Mouse (Mus musculus): Measurements from ENCODE around the gene Gnao1.

Gene Gnao1

GRCm38 (mm10) chr8:93902040-93902439, 92.3 kb downstream of the Gnao1 start:
- DNase-seq = no peak

GRCm38 (mm10) chr8:93906961-93907360, 97.2 kb downstream of the Gnao1 start:
- DNase-seq = no peak

DNA sequence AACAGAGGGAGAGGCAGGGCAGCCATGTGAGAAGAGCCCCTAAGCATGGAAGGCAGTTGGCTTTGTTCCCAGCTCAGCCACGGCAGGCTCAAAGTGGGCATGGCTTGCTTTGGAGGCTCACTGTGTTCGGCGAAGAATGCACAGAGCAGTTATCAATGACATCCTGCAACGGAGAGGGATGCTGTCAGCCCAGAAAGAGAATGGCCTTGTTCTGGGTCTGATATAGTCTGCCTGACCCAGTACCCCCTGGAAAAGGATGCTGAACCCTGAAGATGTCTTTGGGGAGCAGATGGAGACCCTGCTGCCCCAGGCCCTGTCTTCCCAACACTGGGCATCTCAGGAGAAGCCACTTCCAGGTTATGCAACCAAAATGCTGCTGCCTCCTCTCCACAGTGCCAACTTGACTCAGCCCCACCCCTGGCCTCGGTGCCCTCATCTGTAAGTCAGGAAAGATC, 98.2 kb downstream of the Gnao1 start:
- DNase-seq = peak; percentile 25

- peak; percentile 32 for DNase-seq
These were observed 98.8 kb downstream of the Gnao1 start for GRCm38 (mm10) chr8:93908546-93908945.

DNA sequence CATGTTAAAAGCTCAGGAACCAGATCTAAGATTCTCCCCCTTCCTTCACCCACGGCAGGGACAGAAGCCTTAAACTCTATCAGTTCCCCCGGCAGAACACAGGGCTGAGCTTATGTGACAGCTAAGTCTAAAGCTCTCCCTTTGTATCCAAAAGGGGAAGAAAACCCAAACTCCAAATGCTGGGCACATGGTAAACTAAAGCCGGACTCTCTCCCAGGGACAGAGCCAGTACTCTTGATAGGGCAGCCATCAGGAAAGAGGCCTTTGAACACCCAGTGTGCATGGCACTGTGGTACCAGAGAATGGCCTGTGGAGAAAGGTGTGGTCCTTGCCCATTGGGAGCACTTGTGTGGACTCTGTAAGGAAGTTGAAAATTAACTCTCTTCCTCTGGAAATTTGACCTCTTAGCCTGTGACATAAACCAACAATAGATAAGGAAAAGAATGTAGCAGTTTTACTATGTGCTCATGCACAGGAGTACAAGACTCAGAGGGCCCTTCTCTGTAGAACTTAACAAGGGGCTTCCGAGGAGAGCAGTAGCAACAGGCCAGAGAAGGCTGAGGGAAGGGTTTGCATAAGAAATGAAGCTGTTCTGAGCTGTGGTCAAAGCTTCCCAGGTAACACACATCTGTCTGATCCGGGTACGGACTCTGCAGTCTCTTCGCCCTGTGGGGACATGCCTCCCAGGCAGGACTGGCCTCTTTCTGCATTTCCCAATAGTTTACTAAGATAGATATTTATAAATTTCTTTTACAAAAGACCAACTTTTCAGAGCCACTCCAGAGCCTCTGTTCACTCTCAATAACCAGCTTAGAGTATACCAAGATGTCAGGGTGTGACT, 102.2 kb downstream of the Gnao1 start:
- DNase-seq = no peak

- peak; percentile 43 for DNase-seq
These were observed 108.2 kb downstream of the Gnao1 start for GRCm38 (mm10) chr8:93917859-93918421.

GRCm38 (mm10) chr8:93918580-93918979, 108.8 kb downstream of the Gnao1 start:
- no peak for DNase-seq

- DNase-seq = no peak
These were observed 109.7 kb downstream of the Gnao1 start for GRCm38 (mm10) chr8:93919422-93919821.

DNA sequence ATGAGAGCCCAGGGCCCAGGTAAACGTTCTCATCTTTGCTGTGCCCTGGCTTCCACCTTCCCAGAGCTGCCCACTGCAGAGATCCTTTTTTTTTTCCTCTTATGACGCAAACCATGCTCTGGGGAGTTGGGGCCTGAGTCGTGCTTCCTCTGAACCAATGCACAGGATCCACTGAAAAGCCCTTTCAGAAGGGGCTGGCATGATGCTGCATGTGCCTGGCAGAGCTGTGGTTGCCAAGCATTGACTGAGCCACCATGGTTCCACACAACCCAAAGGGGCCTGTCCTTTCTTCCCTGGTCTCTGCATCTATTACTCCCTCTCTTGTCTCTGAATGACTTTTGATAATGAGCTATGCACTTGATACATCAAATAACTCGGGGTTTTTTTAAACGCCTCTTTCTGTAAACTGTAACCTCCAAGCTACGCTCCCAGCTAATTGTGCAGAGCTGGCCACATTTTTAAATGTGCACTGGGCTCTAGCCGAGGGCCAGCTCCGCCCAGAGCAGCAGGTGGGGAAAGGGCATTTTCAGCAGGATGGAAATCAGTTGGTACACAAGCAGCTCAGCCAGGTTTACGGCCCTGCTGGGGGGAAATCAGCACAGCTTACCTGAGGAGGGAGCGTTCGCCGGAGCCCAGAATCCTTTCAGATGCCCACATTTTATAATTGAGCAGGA, 110.3 kb downstream of the Gnao1 start:
- no peak for DNase-seq

DNA sequence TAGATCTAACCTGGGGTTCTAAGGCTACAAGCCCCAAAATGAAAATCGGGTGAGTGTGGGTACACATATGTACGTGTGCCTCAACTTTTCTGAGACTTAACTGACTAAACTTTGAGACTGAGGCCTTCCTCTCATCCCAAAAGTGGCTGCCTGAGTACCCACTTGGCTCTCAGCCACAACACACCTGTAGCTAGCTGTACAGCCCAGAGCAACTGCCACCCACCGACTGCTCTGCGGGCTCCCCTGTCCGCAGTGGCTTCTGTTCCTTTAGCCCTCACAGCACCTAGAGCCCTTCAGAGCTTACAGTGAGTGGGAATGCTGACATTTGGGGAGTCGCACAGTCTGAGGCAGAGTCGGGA, 110.8 kb downstream of the Gnao1 start:
- no peak for DNase-seq

DNA sequence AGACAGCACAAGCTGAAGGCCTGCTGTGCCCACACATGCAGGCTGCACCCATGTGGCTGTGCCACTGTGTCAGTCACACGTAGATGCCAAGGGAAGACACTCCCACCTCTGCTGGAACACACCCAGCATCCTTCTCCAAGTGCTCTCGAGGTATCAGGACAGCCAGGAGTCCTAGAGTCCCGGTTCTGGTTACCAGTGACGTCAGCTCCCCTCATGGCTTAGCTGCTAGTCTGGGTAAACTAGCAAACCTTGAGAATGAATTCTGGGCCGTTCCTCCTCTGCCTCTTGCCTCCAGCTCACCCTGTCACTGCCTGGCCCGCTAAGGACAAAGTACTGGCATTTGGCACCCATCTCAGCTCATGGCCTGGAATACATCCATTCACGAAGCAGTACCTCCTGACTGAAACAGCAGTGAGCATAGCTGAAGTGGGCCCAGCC, 114.2 kb downstream of the Gnao1 start:
- DNase-seq = no peak

- DNase-seq = no peak
These were observed 115.7 kb downstream of the Gnao1 start for GRCm38 (mm10) chr8:93925513-93925912.

DNA sequence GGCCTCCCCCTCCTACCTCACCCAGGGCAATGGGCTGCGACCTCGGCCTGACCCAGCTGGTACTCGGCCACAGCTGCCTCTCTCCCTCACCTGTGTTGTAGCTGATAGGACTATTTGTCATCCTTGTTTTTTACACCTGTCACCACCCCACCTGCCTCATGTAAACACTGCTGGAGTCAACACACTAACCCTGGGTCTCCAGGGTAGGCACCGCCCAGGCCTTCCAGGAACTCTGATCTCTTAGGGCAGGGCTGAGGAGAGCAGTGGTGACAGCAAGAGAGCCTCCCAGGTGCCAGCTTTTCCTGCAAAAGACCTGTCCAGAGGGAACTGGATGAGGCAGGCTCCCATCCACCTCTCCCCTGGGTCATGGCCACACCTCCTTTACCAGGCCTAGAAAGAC, 119.5 kb downstream of the Gnao1 start:
- no peak for DNase-seq

DNA sequence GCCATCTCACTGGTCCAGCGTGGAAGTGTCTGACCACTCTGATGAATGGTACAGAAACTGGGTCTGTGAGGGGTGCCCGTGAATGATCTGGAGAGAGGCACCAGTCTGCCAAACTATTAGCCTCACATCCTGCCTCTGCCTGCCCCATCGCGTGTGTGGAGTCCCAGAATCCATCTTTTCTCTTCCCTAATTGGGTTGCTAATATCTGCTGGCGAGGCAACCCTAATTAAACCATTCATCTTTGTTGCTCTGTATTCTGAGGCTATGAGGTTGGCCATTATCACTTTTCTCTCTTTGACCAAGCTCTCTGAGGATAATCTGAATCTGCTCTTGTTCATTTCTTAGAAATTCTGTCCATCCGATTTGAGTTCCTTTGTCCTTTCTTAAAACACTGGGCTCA, 121.6 kb downstream of the Gnao1 start:
- DNase-seq = no peak

- DNase-seq = peak; percentile 82
These were observed 123.1 kb downstream of the Gnao1 start for GRCm38 (mm10) chr8:93932873-93933272.

DNA sequence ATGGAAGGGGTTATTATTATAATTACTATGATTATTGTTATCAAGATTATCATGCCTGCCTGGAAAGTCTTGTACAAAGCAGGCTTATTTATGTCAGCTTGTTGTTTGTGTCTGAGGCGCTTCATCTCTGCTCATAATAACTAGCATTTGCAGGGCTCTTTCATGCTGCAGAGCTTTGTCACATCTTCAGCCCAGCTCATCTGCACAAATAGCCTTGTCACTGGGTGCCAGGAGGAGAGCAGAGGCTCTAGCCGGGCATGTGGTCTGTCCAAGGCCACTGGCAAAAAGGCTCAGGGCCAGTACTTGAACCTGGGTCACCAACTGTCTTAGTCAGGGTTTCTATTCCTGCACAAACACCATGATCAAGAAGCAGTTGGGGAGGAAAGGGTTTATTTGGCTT, 123.5 kb downstream of the Gnao1 start:
- no peak for DNase-seq

GRCm38 (mm10) chr8:93938193-93938592, 128.4 kb downstream of the Gnao1 start:
- DNase-seq = no peak

DNA sequence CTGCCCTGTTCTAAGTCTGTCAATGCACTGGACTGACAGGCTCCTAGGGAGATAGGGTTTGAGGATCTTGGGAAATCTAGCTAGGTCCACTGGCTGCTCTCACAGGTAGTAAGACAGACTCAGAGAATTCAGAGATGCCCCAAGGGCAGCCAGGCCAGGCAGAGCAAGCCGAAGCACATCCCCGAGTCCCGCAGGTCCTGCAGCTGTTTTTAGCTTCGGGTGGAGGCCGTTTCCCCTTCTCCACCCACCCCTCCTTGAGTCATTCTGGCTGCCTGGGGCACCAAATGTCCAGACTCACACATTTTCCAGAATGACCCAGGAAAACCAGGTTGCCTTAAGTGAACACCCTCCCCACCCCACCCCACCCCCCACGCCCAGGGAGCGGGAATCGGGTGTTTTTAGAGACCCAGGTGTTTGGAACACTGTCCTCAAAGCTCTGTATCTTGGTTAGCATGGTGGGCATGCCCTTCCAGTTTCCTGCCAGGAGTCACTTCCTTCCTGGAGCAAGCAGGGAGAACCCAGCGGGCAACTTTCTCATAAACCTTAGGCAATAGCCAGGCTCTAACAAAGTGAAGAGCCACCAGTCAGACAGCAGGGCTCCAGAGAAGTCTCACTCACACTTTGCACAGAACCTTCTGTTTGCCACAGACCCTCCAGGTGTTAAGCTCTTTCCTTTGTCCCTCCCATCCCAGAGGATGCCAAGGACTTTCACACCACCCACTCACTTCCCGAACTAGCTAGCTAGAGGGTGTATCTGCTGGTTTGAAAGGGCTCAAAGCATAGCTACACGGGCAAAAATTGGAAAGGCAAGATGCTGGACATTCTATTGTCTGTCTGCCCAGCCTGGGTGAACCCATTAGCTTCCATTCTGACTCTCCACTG, 131.0 kb downstream of the Gnao1 start:
- no peak for DNase-seq

DNA sequence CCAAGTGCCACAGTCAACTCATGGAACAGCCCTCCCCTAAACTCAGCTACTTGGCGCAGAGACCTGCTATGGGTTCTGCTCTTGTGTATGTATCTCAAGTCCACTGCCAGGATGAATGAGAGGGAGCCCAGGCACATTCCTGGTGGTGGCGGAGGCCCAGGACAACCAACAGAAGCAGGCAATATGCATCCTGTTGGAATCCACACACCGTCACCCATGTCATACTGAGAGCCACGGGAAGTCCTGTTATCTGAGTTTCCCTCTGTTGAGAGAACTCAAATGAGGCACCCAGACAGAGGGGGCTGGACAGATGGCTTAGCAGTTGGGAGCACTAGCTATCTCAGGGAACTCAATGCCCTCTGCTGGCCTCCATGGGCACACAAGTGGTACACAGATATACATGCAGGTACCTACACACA, 131.9 kb downstream of the Gnao1 start:
- no peak for DNase-seq

DNA sequence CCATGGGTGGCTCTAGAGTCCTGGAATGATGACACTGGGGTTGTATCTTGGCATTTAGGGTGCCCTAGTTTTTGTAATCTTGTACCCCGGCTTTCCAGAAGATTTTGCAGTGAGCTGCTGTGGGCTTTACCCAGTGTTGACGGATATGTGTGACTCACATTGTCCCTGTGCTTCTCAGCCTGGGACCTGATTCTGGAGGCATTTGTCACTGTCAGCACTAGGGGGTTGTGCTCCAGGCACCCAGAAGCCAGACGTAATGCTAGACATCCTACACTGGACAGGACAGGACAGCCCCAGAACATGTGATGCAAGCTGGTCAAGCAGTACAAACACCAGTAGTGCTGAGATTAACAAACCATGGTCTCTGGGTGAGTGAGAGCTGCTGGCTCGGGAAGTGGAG, 136.0 kb downstream of the Gnao1 start:
- DNase-seq = no peak

DNA sequence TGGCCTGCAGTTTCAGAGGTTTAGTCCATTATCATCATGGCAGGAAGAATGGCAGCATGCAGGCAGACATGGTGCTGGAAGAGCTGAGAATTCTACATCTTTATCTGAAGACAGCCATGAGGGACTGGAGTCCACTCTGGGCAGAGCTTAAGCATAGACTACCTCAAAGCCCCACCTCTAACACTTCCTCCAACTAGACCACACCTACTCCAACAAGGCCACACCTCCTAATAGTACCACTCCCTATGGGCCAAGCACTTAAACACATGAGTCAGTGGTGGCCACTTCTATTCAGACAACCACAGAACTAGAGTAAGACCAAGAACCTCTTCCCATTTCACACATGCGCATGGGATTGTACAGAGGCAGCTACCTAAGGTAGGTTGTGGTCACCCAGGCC, 136.6 kb downstream of the Gnao1 start:
- no peak for DNase-seq

GRCm38 (mm10) chr8:93950133-93950532, 140.4 kb downstream of the Gnao1 start:
- no peak for DNase-seq

DNA sequence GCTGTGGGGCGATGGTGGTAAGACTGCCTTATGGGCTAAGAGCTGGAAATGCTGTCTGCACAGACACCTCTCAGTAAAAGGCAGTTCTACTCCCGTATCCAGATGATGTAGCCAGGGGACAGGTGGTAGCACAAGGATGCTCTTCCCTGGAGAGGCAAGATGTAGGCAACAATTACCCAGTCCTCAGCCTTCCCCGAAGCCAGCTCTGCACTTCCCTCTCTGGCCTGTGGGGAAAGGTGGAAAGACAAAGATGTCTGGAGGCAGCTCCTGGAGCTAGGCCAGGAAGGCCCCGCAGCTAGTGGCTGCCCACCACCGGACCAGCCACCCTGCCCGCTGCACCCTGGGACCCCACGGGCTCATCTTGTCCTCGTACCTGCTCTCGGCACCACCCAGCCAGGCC, 142.7 kb downstream of the Gnao1 start:
- no peak for DNase-seq
